Comparison of ENCODE assay signal across 12 mouse cellular contexts in the genomic region with DNA sequence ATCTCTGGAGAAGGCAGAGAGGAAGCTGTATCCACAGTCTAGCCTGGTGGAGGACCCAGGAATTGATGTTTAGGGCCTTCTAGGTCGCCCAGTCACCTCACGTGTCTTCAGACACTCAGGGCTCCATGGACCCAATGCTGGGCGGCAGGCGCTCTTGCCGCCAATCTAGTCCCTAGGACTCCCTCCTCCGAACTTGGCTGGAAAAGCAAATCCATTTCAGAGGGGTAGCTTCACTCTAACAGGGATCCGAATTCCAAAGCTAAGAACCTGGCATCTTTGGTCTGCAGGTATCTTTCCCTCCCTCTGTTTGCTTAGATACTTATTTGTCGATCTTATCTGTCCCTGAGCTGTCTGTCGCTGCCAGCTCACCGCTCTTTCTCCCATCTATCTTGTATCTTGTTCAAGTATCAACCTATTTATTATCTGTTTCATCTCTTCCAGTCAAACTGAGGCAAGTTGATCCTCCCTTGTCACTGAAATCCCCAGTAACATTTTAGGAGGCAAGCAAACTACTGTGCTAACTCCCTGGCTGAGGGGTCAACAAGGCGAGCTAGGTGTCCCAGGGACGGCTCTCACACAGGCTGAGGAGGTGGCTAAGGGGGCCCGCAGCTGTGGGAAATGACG. TPM values are rescaled to one million over a fixed set of nuclear protein-coding genes. Genes with fewer than 3 reads are reported as not detected.
DNase-seq lines count a peak whose midpoint lies in the region; ATAC-seq lines count a peak whose summit lies in the region.
"Had no signal": no experiment of that assay in that cellular context is flagged by ENCODE, and none has a peak within 500 bp of the region (broad histone marks: within the 10 kb centered on the region; RNA-seq: fewer than 3 reads in every experiment).

No protein-coding gene starts in this region.

- no peak for ATAC-seq in heart, embryonic 15.5 days (replicated peaks; ENCODE audit: insufficient number of reproducible peaks, insufficient read depth, low FRiP score, low read depth)
- ATAC-seq in embryonic facial prominence, embryonic 15.5 days (ENCODE audit: insufficient number of reproducible peaks, low FRiP score, low TSS enrichment, low read depth): no peak
- no peak for ATAC-seq in neural tube, embryonic 13.5 days (ENCODE audit: low read depth)
- ATAC-seq: CD4-positive, CD25-positive, alpha-beta regulatory T cell, adult 4 months had no signal

- no peaks in the 10 kb centered on the region for H3K36me3 ChIP-seq in heart, embryonic 15.5 days
- no peaks in the 10 kb centered on the region for H3K36me3 ChIP-seq in embryonic facial prominence, embryonic 15.5 days
- H3K36me3 ChIP-seq in neural tube, embryonic 13.5 days: no peaks in the 10 kb centered on the region

- peaks cover 100% of the 10 kb centered on the region for H3K27me3 ChIP-seq in heart, embryonic 15.5 days
- peaks cover 100% of the 10 kb centered on the region for H3K27me3 ChIP-seq in embryonic facial prominence, embryonic 15.5 days
- H3K27me3 ChIP-seq in neural tube, embryonic 13.5 days: peaks cover 99% of the 10 kb centered on the region

- H3K9me3 ChIP-seq in heart, embryonic 15.5 days (replicated peaks): no peaks in the 10 kb centered on the region
- H3K9me3 ChIP-seq in embryonic facial prominence, embryonic 15.5 days (replicated peaks): no peaks in the 10 kb centered on the region
- H3K9me3 ChIP-seq in neural tube, embryonic 13.5 days: no peaks in the 10 kb centered on the region

- H3K27ac ChIP-seq in heart, embryonic 15.5 days: no peak overlapping the region
- no peak overlapping the region for H3K27ac ChIP-seq in embryonic facial prominence, embryonic 15.5 days (replicated peaks)
- peak overlapping the region; percentile 93 for H3K27ac ChIP-seq in neural tube, embryonic 13.5 days (replicated peaks)
- H3K27ac ChIP-seq: heart, adult 2 months had no signal

- WGBS in heart, embryonic 15.5 days: 2% methylated on average over 14 of the region's 14 CpGs
- WGBS in embryonic facial prominence, embryonic 15.5 days: 2% methylated on average over 14 of the region's 14 CpGs
- under 1% methylated on average over 14 of the region's 14 CpGs for WGBS in neural tube, embryonic 13.5 days

- peaks cover 57% of the 10 kb centered on the region for H3K4me1 ChIP-seq in heart, embryonic 15.5 days (replicated peaks)
- H3K4me1 ChIP-seq in embryonic facial prominence, embryonic 15.5 days: peaks cover 67% of the 10 kb centered on the region
- H3K4me1 ChIP-seq in neural tube, embryonic 13.5 days (replicated peaks): peaks cover 89% of the 10 kb centered on the region

- DNase-seq in heart, adult 18-20 months: no peak
- peak; percentile 4 for DNase-seq in induced T-regulatory cell, adult 2 months (ENCODE audit: low read depth)
- no peak for DNase-seq in Muller cell, postnatal 12 days (ENCODE audit: inconsistent ontology term)
- DNase-seq in layer of hippocampus, adult 8-10 months (ENCODE audit: low spot score in 2 of 2): no peak
- DNase-seq in urinary bladder, adult 18-20 months (ENCODE audit: low spot score in 2 of 2): no peak
- DNase-seq: heart, adult 2 months; kidney, adult 18-20 months; lung, adult 18-20 months had no signal

- peak overlapping the region; percentile 72; the same call in 1 of the 2 replicates for H3K4me2 ChIP-seq in heart, embryonic 15.5 days
- peak overlapping the region; percentile 90; the same call in 1 of the 2 replicates for H3K4me2 ChIP-seq in embryonic facial prominence, embryonic 15.5 days (replicated peaks)
- peak overlapping the region; percentile 61 for H3K4me2 ChIP-seq in neural tube, embryonic 13.5 days

- peak overlapping the region; percentile 50; the same call in 1 of the 2 replicates for H3K4me3 ChIP-seq in heart, embryonic 15.5 days
- H3K4me3 ChIP-seq in embryonic facial prominence, embryonic 15.5 days (replicated peaks): peak overlapping the region; percentile 47
- H3K4me3 ChIP-seq in neural tube, embryonic 13.5 days: peak overlapping the region; percentile 51

- H3K9ac ChIP-seq in heart, embryonic 15.5 days: no peak overlapping the region
- no peak overlapping the region for H3K9ac ChIP-seq in embryonic facial prominence, embryonic 15.5 days
- peak overlapping the region; percentile 74 for H3K9ac ChIP-seq in neural tube, embryonic 13.5 days

RNA-seq across cellular contexts. Expression of a gene that starts 0.9 kb away (rescaled TPM):
- not detected in 2 replicates for polyA plus RNA-seq in heart, embryonic 15.5 days (2015; fragmentation: Nextera tagmentation; extraction: Ambion mirVana)
- total RNA-seq in heart, adult 18-20 months (2021): not detected
- polyA plus RNA-seq in embryonic facial prominence, embryonic 15.5 days (2015; fragmentation: Nextera tagmentation; extraction: Ambion mirVana): 0.08 TPM in 1 of 2 replicates, not detected in the other
- 25.4 and 27.9 TPM in 2 replicates for polyA plus RNA-seq in neural tube, embryonic 13.5 days (2015; fragmentation: Nextera tagmentation; extraction: Ambion mirVana)
- under 1 TPM in 1 of 4 experiments, not detected in 3; 0.18 TPM for total RNA-seq in layer of hippocampus, adult 8-10 months (2022)
- polyA plus RNA-seq: CD4-positive, CD25-positive, alpha-beta regulatory T cell, adult 4 months had no signal

Comparison
In these comparisons a context has a peak if more than half of its experiments do, and no peak if none do; other contexts are left out.
1. RNA of a gene that starts 0.9 kb away (polyA plus RNA-seq): 25.4 to 27.9 TPM in neural tube, embryonic 13.5 days; 0.08 TPM in embryonic facial prominence, embryonic 15.5 days and not detected in heart, embryonic 15.5 days; every median in the first group is over 10 times any median in the second.
2. Peak in every context shown above with its lines, with median percentiles within 50 percentile points of each other: H3K4me2 ChIP-seq and H3K4me3 ChIP-seq.